Mouse (Mus musculus) heart, adult 18-20 months (tissue): ENCODE data around the gene Cdca7l. TPM values are rescaled to one million over a fixed set of nuclear protein-coding genes. Genes with fewer than 3 reads are reported as not detected.
"Not testable (repeated sequence)": the region's sequence is repeated elsewhere in the genome, so short reads cannot be mapped to it uniquely, and the experiment has no call there.

Source experiments
- DNase-seq, 2 experiments: peaks; one replicate each; pipeline ENCODE4 v3.0.0; 2021 to 2022; ENCODE audit warnings: mixed read lengths in 1 of 2
- total RNA-seq, 2 experiments: library from RNA; stranded (reverse); gene quantifications; 2 replicates each; pipeline ENCODE4 v1.2.3; 2021

The Cdca7l gene
- total RNA-seq, 2 experiments from 2014 or later = 0.22 to 0.33 TPM

GRCm38 (mm10) chr12:117862655-117863054, 58.6 kb downstream of the Cdca7l start:
- no peak for DNase-seq

DNA sequence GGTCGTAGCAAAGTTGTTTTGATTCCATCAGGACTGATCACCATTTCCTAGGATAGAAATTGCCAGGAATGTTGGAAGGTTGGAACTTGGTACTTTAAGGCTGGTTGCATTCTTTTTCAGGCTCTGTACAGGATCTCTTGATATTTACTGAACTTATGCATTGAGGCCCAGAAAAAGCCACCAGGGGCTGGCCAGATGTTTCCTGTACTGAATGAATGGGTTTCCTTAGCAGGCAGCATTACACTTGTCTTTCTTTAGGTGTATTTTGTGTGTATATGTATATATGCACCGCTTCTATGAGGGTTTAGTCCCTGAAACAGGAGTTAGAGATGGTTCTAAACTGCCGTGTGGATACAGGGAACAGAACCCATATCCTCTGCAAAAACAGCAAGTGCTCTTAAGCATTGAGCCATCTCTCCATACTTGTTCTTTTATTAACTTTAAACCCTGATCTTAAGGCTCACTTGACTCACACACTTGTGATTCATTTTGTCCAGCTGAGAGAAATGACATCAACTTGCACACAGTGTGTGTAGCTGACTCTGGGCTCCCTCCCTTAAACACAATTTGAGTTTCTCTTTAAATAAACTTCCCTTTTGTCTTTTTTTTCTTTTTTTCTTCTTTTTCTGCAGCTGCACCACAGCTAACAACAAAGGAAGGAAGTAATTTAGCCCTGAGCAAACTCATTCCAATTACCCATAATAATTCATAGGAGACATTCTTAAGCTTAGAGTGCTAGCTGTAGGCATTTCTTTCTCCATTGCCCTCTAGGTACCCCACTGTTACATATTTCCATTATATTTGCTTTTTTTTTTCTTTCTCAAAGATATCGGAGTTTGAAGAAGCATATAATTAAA, 63.8 kb downstream of the Cdca7l start:
- DNase-seq = no peak

- DNase-seq = no peak
Observed at GRCm38 (mm10) chr12:117872265-117872664, 68.2 kb downstream of the Cdca7l start.

GRCm38 (mm10) chr12:117878341-117878740, 74.3 kb downstream of the Cdca7l start:
- DNase-seq = no peak

- DNase-seq = no peak
Observed at GRCm38 (mm10) chr12:117884627-117885026, 80.5 kb downstream of the Cdca7l start.

DNA sequence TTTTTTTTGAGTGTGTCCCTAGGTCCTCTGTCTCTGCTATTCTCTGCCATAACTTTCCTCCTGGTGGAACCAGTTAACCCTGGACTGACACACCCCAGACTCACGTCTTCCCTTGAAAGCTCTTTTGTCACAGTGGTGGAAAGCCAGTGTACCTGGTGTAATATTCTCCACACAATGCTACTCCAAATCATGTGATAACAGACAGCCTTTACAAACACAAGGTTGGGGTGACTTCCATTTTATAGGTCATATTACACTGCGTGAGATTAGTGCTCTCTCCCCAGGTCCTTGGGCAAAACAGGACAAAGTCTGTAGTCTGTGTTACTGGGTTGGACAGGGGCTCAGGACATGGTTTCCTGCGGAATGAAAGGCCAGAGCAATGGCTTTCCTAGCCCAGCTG, 83.3 kb downstream of the Cdca7l start:
- DNase-seq = no peak

DNA sequence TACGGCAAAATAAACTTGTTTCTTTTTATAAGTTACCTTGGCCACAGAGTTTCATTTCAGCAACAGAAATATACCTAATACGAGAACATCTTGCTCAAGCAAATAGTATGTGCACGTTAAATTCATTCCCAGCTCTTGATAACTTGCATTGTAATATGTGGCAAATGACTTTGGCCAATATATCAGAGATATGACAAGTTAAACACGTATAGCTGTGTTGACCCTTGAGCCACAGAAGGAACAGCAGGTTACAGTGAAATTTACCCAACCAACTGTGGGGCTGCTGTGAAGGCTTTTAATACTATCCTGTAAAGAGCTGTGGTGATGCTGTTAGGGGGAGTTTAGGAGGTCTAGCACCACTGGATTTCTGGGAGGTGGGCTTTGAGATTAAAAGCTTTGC, 96.7 kb downstream of the Cdca7l start:
- DNase-seq = not testable (repeated sequence)

DNA sequence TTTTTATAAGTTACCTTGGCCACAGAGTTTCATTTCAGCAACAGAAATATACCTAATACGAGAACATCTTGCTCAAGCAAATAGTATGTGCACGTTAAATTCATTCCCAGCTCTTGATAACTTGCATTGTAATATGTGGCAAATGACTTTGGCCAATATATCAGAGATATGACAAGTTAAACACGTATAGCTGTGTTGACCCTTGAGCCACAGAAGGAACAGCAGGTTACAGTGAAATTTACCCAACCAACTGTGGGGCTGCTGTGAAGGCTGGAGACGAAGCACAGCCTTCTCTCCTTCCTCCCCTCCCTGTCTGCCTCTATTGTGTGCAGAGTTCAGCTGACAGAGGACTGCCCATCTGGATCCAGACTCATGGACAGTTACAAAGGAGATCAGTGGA, 97.3 kb downstream of the Cdca7l start:
- DNase-seq = not testable (repeated sequence)

- no peak for DNase-seq
Observed at GRCm38 (mm10) chr12:117903671-117904070, 99.6 kb downstream of the Cdca7l start.

GRCm38 (mm10) chr12:117905232-117905840, 101.2 kb downstream of the Cdca7l start:
- not testable (repeated sequence) for DNase-seq

DNA sequence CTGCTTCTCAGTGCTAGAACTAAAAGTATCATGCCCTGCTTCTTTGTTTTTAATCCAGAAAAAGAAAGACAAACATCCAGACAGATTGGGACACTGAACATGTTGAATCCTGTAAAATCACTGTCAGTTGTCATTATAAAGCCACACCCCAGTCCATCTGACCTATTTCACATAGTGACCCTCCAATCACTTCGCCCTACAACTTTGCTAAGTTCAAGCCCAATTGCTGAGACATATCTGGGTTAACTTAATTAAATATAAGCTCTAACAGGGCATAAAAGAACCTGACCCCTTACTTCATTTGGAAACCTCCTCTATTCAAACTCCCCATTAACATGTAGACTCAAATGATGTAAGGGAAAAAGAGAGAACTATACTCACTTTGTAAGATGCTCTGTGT, 107.3 kb downstream of the Cdca7l start:
- no peak for DNase-seq

GRCm38 (mm10) chr12:117914613-117915245, 110.6 kb downstream of the Cdca7l start:
- DNase-seq = no peak

- DNase-seq = no peak
Observed at GRCm38 (mm10) chr12:117915826-117916588, 111.9 kb downstream of the Cdca7l start.
